Mouse (Mus musculus): ENCODE measurements around the gene Zfp687. TPM values are rescaled to one million over a fixed set of nuclear protein-coding genes. Genes with fewer than 3 reads are reported as not detected.

The Zfp687 gene
- total RNA-seq, 2 experiments from 2014 or later = 23.1 to 37.7 TPM

DNA sequence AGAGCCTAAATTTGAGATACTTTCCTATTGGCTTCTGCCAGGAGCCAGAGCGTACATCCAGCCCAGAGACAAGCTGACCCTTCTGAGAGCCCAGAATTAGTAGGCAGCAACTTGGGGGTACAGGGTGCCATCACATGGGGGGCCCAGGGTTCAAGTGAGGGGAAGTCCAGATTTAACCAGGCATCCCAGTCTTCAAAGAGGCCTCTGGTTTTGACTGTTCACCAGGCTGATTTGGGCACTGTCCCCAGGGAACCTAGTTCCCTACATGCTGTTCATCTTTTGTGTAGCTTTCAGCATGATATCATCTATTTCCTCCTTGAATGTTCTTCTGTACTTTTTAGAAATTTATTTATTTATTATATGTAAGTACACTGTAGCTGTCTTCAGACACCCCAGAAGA is 50.3 kb downstream of the Zfp687 start:
- no peak for DNase-seq

DNA sequence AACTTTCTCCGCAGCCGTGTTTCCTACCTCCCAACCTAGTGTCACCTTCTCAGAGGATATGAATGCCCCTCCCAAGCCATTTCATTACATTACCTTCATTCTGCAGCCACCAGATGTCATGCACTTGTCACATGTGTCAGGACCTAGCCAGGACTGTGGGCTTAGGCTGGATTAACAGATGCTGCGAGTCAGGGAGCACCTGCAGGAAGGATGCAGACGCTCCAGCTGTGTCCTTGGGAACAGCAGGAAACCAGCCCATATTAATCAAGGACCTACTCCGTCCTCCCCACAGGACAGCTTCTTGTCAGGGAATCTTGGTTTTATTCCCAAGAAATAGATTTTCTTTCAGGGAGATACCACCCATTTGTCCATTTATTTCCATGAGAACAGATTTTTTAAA is 54.9 kb downstream of the Zfp687 start:
- no peak for DNase-seq

DNA sequence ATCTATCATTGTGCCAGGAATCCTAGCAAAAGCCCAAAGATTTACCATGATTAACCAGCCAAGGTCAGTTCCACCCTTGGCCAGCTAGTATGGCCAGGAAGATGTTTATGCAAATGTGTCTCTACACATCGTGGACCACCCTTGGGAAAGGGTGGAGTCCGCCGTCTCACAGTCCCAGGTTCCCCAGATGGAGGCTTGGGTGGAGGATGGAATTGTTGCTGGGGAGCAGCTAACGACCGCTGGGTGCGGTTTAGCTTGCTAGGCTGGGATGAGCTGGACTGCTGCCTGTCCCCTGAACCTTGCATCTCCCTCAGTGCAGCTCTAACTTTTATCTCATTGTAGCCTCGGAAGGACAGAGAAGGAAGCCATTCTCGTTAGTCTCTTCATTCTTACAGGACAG is 55.4 kb downstream of the Zfp687 start:
- DNase-seq = peak in 1 of 2 experiments; percentile 15

- no peak for DNase-seq
Observed at GRCm38 (mm10) chr3:94958295-94958694, 57.0 kb downstream of the Zfp687 start.

Small RNA genes lying within 50 kb of the gene (microRNA-seq; reads per million reads assigned to microRNA genes)
- gene Mir7013 = 4.2 reads per million, percentile 12 among the genes with 10 or more reads in this experiment

Other genes starting within 250 kb of the Zfp687 start
- gene Cgn, start 229.0 kb downstream of the Zfp687 start, total RNA-seq (2021) = 1 to 10 TPM in 1 of 2 experiments, under 1 TPM in 1; 0.79 to 1.4 TPM
- 10 to 100 TPM; 28.1 to 32.8 TPM for gene Pogz, start 177.9 kb downstream of the Zfp687 start, total RNA-seq (2021)
- 100 to 1,000 TPM; 338 to 350 TPM for gene Psmb4, start 128.5 kb downstream of the Zfp687 start, total RNA-seq (2021)
- gene Selenbp1, start 82.4 kb downstream of the Zfp687 start, total RNA-seq (2021) = 10 to 100 TPM; 40.5 to 81.7 TPM
- 10 to 100 TPM; 24.0 to 24.6 TPM for gene Rfx5, start 61.4 kb downstream of the Zfp687 start, total RNA-seq (2021)
- gene Pi4kb, start 40.7 kb downstream of the Zfp687 start, total RNA-seq (2021) = 10 to 100 TPM; 61.8 to 62.9 TPM
- gene Psmd4, start 27.2 kb upstream of the Zfp687 start, total RNA-seq (2021) = 100 to 1,000 TPM; 284 to 331 TPM
- gene Pip5k1a, start 91.5 kb upstream of the Zfp687 start, total RNA-seq (2021) = 10 to 100 TPM; 41.8 to 58.9 TPM
- 10 to 100 TPM; 56.1 to 63.3 TPM for gene Vps72, start 95.6 kb upstream of the Zfp687 start, total RNA-seq (2021)
- gene Tmod4, start 109.0 kb upstream of the Zfp687 start, total RNA-seq (2021) = 1 to 10 TPM in 1 of 2 experiments, under 1 TPM in 1; 0.66 to 1.4 TPM
- 10 to 100 TPM; 33.8 to 35.4 TPM for gene Scnm1, start 118.6 kb upstream of the Zfp687 start, total RNA-seq (2021)
- 1 to 10 TPM; 8.3 to 9.7 TPM for gene Lysmd1, start 118.6 kb upstream of the Zfp687 start, total RNA-seq (2021)
- 1 to 10 TPM; 1.8 to 2.1 TPM for gene Tnfaip8l2, start 126.9 kb upstream of the Zfp687 start, total RNA-seq (2021)
- gene Sema6c, start 145.0 kb upstream of the Zfp687 start, total RNA-seq (2021) = 1 to 10 TPM; 2.3 to 3.7 TPM
- gene Gabpb2, start 202.5 kb upstream of the Zfp687 start, total RNA-seq (2021) = 10 to 100 TPM; 21.3 to 22.6 TPM
- 10 to 100 TPM; 86.9 to 94.8 TPM for gene Cdc42se1, start 213.3 kb upstream of the Zfp687 start, total RNA-seq (2021)
- gene Mllt11, start 216.7 kb upstream of the Zfp687 start, total RNA-seq (2021) = 10 to 100 TPM in 1 of 2 experiments, 1 to 10 TPM in 1; 6.9 to 10.9 TPM
- gene Gm128, start 226.2 kb upstream of the Zfp687 start, total RNA-seq (2021) = under 1 TPM; 0.17 to 0.26 TPM
- gene Bnipl, start 235.7 kb upstream of the Zfp687 start, total RNA-seq (2021) = under 1 TPM in 1 of 2 experiments, not detected in 1; 0.89 TPM